Mouse (Mus musculus): ENCODE measurements at regions not wholly inside any gene's neighbourhood (a gene's known extent, or its start where the extent isn't known, plus 50 kb on each side); places are given as distances from the start of the nearest gene placed in this dataset.

GRCm38 (mm10) chr4:95134611-95135010 is 82.6 kb upstream of the Jun start:
- no peak for TF ChIP-seq CTCF (IDR thresholded peaks at IDR 0.05; ENCODE audit: control insufficient read depth, insufficient read depth, insufficient replicate concordance, low read depth, low read length)
- no peak for TF ChIP-seq POLR2A (IDR thresholded peaks at IDR 0.05; ENCODE audit: control insufficient read depth, low read depth, low read length)

All from testis, adult 2 months (tissue).